Mouse (Mus musculus) limb, embryonic 11.5 days (tissue): ENCODE measurements around the gene Gpr55. TPM values are rescaled to one million over a fixed set of nuclear protein-coding genes. Genes with fewer than 3 reads are reported as not detected.

Experiments
- ATAC-seq: fragments of 200-750 bp; cut with Nextera tagmentation; 2 replicates; pipeline ENCODE4 v1.8.0; 2017; ENCODE audit warnings: low read depth; ENCODE audit not compliant: insufficient number of reproducible peaks, low FRiP score, low TSS enrichment
- DNase-seq: peaks from one replicate; pipeline ENCODE4 v3.0.0-alpha.2; 2015; ENCODE audit warnings: low spot score
- H3K27ac ChIP-seq: fragments of 300-500 bp; sonication (generic); replicated peaks from 2 replicates; pipeline ENCODE4 v1.5.1; 2014; ENCODE audit warnings: low read depth, mild to moderate bottlenecking, low read length
- H3K27me3 ChIP-seq: fragments of 300-500 bp; sonication (generic); 2 replicates; pipeline ENCODE4 v1.6.1; 2014; ENCODE audit warnings: mild to moderate bottlenecking, low read length, mixed read lengths; ENCODE audit not compliant: control insufficient read depth, insufficient read depth
- H3K36me3 ChIP-seq: fragments of 300-500 bp; sonication (generic); 2 replicates; pipeline ENCODE4 v1.6.1; 2014; ENCODE audit warnings: mild to moderate bottlenecking, low read length, moderate library complexity, mixed read lengths; ENCODE audit not compliant: control insufficient read depth, insufficient read depth
- H3K4me1 ChIP-seq: fragments of 300-500 bp; sonication (generic); 2 replicates; pipeline ENCODE4 v1.6.1; 2014; ENCODE audit warnings: low read length, mixed read lengths; ENCODE audit not compliant: control insufficient read depth, insufficient read depth
- H3K4me2 ChIP-seq: fragments of 300-500 bp; sonication (generic); 2 replicates; pipeline ENCODE4 v1.6.1; 2014; ENCODE audit warnings: low read depth, mild to moderate bottlenecking, moderate library complexity; ENCODE audit not compliant: severe bottlenecking
- H3K4me3 ChIP-seq: fragments of 300-500 bp; sonication (generic); 2 replicates; pipeline ENCODE4 v1.5.1; 2014; ENCODE audit warnings: low read depth, low read length
- H3K9ac ChIP-seq: fragments of 300-500 bp; sonication (generic); 2 replicates; pipeline ENCODE4 v1.6.1; 2014; ENCODE audit warnings: mild to moderate bottlenecking, low read length
- H3K9me3 ChIP-seq: fragments of 300-500 bp; sonication (generic); 2 replicates; pipeline ENCODE4 v1.6.1; 2016; ENCODE audit warnings: low read length; ENCODE audit not compliant: control insufficient read depth
- WGBS: fragments of 180-500 bp; shearing (Covaris S2); extraction: QIAGEN DNeasy Blood & Tissue Kit; methylation state at CpG from one replicate; pipeline ENCODE4 v1.1.7; 2014; 5-methylcytosine and 5-hydroxymethylcytosine counted together
- polyA plus RNA-seq: library from polyadenylated mRNA; unstranded; fragments of >200 nt; fragmentation: Nextera tagmentation; extraction: Ambion mirVana; gene quantifications from 2 replicates; pipeline ENCODE4 v1.2.1, GENCODE M21; 2014

The Gpr55 gene
- polyA plus RNA-seq, 1 experiment from 2014 or later = not detected

- H3K4me1 ChIP-seq = peaks cover 36% of the 10 kb centered on the region
- DNase-seq = no peak
- ATAC-seq = no peak
- H3K36me3 ChIP-seq = peaks cover 5% of the 10 kb centered on the region; the same call in 1 of the 2 replicates
- H3K9ac ChIP-seq = no peak overlapping the region
- no peaks in the 10 kb centered on the region for H3K27me3 ChIP-seq
- H3K4me3 ChIP-seq = no peak overlapping the region
- no peaks in the 10 kb centered on the region for H3K9me3 ChIP-seq
- no peak overlapping the region for H3K4me2 ChIP-seq
- 78% methylated on average over 7 of the region's 7 CpGs for WGBS
- H3K27ac ChIP-seq = no peak overlapping the region
Observed at GRCm38 (mm10) chr1:85900521-85901333, 60.1 kb downstream of the Gpr55 start.

GRCm38 (mm10) chr1:85899388-85899761 lies 61.4 kb downstream of the Gpr55 start:
- Histone ChIP-seq H3K27ac (no peak overlapping the region), H3K4me1 (peaks cover 37% of the 10 kb centered on the region), H3K4me2 (no peak overlapping the region), H3K9ac (no peak overlapping the region), H3K36me3 (no peaks in the 10 kb centered on the region), H3K9me3 (no peaks in the 10 kb centered on the region), H3K27me3 (no peaks in the 10 kb centered on the region), H3K4me3 (no peak overlapping the region)
- ATAC-seq (no peak), DNase-seq (no peak)

GRCm38 (mm10) chr1:85898761-85899387 lies 61.9 kb downstream of the Gpr55 start:
- no peak overlapping the region for H3K4me3 ChIP-seq

GRCm38 (mm10) chr1:85897901-85898760 lies 62.7 kb downstream of the Gpr55 start:
- Histone ChIP-seq H3K4me1 (peaks cover 37% of the 10 kb centered on the region), H3K9me3 (no peaks in the 10 kb centered on the region), H3K9ac (no peak overlapping the region), H3K27ac (peak overlapping the region; percentile 45; the same call in 1 of the 2 replicates), H3K27me3 (no peaks in the 10 kb centered on the region), H3K36me3 (no peaks in the 10 kb centered on the region), H3K4me3 (no peak overlapping the region), H3K4me2 (no peak overlapping the region; the same call in 1 of the 2 replicates)
- ATAC-seq (no peak), DNase-seq (no peak)
- 23% methylated on average over 8 of the region's 8 CpGs for WGBS

More at GRCm38 (mm10) chr1:85898761-85899387, 61.9 kb downstream of the Gpr55 start:
- DNase-seq = no peak
- Histone ChIP-seq H3K9ac (no peak overlapping the region), H3K4me2 (no peak overlapping the region), H3K9me3 (no peaks in the 10 kb centered on the region), H3K36me3 (no peaks in the 10 kb centered on the region), H3K27me3 (no peaks in the 10 kb centered on the region), H3K4me1 (peaks cover 37% of the 10 kb centered on the region), H3K27ac (no peak overlapping the region)
- ATAC-seq = no peak
- WGBS = 54% methylated on average over 12 of the region's 12 CpGs

- DNase-seq (no peak), ATAC-seq (no peak)
- Histone ChIP-seq H3K4me1 (peaks cover 37% of the 10 kb centered on the region), H3K27me3 (no peaks in the 10 kb centered on the region), H3K4me2 (peak overlapping the region; percentile 16; the same call in 1 of the 2 replicates), H3K27ac (no peak overlapping the region), H3K4me3 (no peak overlapping the region), H3K36me3 (no peaks in the 10 kb centered on the region), H3K9me3 (no peaks in the 10 kb centered on the region), H3K9ac (no peak overlapping the region)
- 80% methylated on average over 12 of the region's 12 CpGs for WGBS
Observed at GRCm38 (mm10) chr1:85896781-85897700, 63.8 kb downstream of the Gpr55 start.

- no peak for ATAC-seq
- Histone ChIP-seq H3K27ac (no peak overlapping the region), H3K4me1 (peaks cover 37% of the 10 kb centered on the region), H3K9me3 (no peaks in the 10 kb centered on the region), H3K27me3 (no peaks in the 10 kb centered on the region), H3K36me3 (no peaks in the 10 kb centered on the region), H3K4me3 (peak overlapping the region; percentile 81), H3K9ac (0 out of 2 replicates have a peak overlapping the region, but pooled peaks have one; percentile 88), H3K4me2 (peak overlapping the region; percentile 61)
- DNase-seq = no peak
- 85% methylated on average over 5 of the region's 5 CpGs for WGBS
Observed at GRCm38 (mm10) chr1:85896110-85896509, 64.7 kb downstream of the Gpr55 start.

- H3K9ac ChIP-seq = peak overlapping the region; percentile 88
- H3K9me3 ChIP-seq = no peaks in the 10 kb centered on the region
- 7% methylated on average over 15 of the region's 15 CpGs for WGBS
- H3K4me2 ChIP-seq = peak overlapping the region; percentile 61
- peak overlapping the region; percentile 81 for H3K4me3 ChIP-seq
- no peaks in the 10 kb centered on the region for H3K27me3 ChIP-seq
- DNase-seq (peak; percentile 78), ATAC-seq (peak; percentile 73)
- no peaks in the 10 kb centered on the region for H3K36me3 ChIP-seq
- peaks cover 37% of the 10 kb centered on the region for H3K4me1 ChIP-seq
- peak overlapping the region; percentile 91 for H3K27ac ChIP-seq
Observed at GRCm38 (mm10) chr1:85895391-85895837, 65.4 kb downstream of the Gpr55 start.
